ENCODE assay signal across 15 mouse cellular contexts in genomic region chr13:75627405-75627804, GRCm38 (mm10).
"Had no signal": no experiment of that assay in that cellular context is flagged by ENCODE, and none has a peak within 500 bp of the region (broad histone marks: within the 10 kb centered on the region; RNA-seq: fewer than 3 reads in every experiment).

No protein-coding gene starts in this region.

- H3K9ac ChIP-seq: lung, embryonic 14.5 days; midbrain, embryonic 12.5 days; neural tube, embryonic 12.5 days; stomach, embryonic 15.5 days had no signal

- H3K27ac ChIP-seq: midbrain, embryonic 10.5 days; midbrain, embryonic 12.5 days; neural tube, embryonic 12.5 days; stomach, embryonic 15.5 days; stomach, postnatal 0 days had no signal

- ATAC-seq: midbrain, embryonic 16.5 days had no signal

- H3K4me1 ChIP-seq: midbrain, embryonic 10.5 days; midbrain, embryonic 12.5 days; neural tube, embryonic 12.5 days; stomach, embryonic 15.5 days had no signal

- H3K4me2 ChIP-seq: lung, embryonic 14.5 days; midbrain, embryonic 12.5 days; neural tube, embryonic 12.5 days; stomach, embryonic 15.5 days had no signal

- H3K4me3 ChIP-seq: midbrain, embryonic 10.5 days; midbrain, embryonic 12.5 days; neural tube, embryonic 12.5 days; stomach, embryonic 15.5 days had no signal

- H3K36me3 ChIP-seq: midbrain, embryonic 10.5 days; midbrain, embryonic 12.5 days; neural tube, embryonic 12.5 days; stomach, embryonic 15.5 days had no signal

- H3K9me3 ChIP-seq: midbrain, embryonic 10.5 days; midbrain, embryonic 12.5 days; neural tube, embryonic 12.5 days; stomach, embryonic 15.5 days had no signal

- H3K27me3 ChIP-seq: midbrain, embryonic 12.5 days; neural tube, embryonic 12.5 days; stomach, embryonic 15.5 days had no signal

- DNase-seq: lung, adult 18-20 months; lung, embryonic 14.5 days; lung, postnatal 10 days; lung, postnatal 4 days; midbrain, embryonic 14.5 days; right cerebral cortex, postnatal 14 days; thymus, adult 2 months; thymus, postnatal 25 days; thymus, postnatal 4 days had no signal
